Mouse (Mus musculus): ENCODE data around the gene Hif3a.

Gene Hif3a

DNA sequence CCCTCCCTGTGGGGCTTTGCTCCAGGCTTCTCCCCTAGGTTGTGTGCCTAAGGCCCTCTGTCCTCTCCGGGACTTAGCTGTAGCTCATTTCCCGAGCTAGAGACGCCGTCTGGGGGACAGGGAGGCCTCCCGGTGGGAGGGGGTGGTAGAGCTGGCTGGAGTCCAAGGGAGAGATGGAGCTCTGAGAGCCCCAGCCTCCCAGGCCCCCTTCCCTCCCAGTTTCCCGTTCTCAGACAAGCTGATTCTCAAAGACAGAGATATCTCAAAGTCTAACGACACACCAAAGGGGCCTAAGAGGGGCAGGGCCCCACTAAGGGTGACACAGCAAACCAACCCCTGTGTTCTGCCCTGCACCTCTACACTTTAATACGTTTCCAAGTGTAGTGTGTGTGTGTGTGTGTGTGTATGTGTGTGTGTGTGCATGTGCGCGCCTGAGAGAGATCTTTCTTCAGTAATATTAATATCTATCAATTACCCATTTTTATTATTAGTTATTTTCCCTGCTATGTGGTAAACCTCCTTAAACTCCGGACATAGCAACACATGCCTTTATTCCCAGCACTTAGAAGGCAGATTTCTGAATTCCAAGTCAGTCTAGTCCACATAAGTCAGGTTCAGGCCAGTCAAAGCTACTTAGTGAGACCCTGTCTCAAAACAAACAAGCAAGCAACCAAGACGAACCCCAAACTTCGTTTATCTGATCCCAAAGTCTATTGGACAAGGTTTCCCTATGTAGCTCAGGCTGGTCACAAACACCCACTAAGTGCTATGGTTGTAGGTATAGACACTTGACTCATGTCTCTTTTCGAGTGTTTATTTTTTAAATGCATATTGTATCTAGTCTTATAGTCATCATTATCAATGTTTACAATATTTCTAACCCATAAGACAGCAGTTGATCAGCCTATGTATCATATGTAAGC lies 5.4 kb downstream of the Hif3a start:
- in situ Hi-C loops (cut with MboI) = loop anchor here (10.0 kb wide), 1 partner anchor 122 kb away; no protein-coding TSS in a partner anchor

GRCm38 (mm10) chr7:17056081-17056581 lies 6.1 kb downstream of the Hif3a start:
- in situ Hi-C loops (cut with MboI) = loop anchor here (10.0 kb wide), 1 partner anchor 121 kb away; no protein-coding TSS in a partner anchor

DNA sequence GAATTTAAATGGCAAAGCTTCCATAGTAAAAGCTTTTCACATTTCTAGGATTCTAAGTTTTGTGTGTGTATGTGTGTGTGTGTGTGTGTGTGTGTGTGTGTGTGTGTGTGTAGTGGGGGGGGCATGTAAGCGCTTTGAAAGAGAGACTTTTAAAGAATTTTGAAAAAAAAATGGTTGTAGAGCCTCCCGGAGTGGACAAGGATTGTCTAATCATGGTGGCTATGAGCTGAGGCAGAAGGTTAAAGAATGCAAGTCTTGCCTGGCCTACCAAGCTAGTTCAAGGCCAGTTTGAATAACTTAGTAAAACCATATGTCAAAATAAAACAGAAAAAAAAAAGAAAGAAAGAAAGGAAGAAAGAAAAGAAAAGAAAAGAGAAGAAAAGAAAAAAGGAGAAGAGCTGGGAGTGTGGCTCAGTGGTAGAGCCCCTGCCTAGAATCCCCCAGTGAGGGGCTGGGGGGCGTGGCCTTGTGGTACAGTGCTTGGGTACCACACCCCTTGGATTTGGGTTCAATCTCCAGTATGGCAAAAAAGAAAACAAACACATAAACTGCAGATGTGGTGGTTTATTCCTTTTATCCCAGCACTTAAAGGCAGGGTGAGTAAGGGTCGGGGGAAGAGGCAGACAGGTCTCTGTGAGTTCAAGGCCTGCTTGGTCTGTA lies 6.8 kb downstream of the Hif3a start:
- in situ Hi-C loops (cut with MboI) = loop anchor here (10.0 kb wide), 1 partner anchor 121 kb away; no protein-coding TSS in a partner anchor

DNA sequence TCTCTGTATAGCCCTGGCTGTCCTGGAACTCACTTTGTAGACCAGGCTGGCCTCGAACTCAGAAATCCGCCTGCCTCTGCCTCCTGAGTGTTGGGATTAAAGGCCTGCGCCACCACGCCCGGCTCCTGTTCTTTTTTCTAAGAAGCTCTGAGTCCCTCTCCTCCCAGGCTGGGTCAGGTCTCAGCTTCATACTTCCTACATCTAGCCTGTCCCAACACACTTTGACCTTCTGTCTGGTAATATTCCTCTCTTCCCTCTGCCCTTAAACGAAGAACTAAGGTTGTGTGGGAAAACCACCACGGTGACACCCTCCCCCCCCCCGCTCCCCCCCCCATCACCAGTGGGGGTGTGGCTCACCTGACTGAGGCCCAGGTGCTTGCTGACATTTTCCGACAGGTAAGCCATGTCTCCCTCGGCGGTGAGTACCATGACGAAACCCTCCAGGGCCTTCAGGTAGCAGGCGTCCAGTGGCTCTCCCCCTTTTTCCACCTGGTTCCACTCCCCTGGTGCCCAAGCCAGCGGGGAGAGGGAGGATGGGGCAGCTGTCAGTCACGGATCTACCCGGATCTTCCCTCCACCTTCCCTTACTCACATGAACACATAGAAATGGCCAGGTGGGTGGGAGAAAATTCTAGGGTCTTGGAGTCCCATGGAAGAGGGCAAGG lies 7.8 kb downstream of the Hif3a start:
- in situ Hi-C loops (cut with MboI) = loop anchor here (10.0 kb wide), 1 partner anchor 120 kb away; no protein-coding TSS in a partner anchor

DNA sequence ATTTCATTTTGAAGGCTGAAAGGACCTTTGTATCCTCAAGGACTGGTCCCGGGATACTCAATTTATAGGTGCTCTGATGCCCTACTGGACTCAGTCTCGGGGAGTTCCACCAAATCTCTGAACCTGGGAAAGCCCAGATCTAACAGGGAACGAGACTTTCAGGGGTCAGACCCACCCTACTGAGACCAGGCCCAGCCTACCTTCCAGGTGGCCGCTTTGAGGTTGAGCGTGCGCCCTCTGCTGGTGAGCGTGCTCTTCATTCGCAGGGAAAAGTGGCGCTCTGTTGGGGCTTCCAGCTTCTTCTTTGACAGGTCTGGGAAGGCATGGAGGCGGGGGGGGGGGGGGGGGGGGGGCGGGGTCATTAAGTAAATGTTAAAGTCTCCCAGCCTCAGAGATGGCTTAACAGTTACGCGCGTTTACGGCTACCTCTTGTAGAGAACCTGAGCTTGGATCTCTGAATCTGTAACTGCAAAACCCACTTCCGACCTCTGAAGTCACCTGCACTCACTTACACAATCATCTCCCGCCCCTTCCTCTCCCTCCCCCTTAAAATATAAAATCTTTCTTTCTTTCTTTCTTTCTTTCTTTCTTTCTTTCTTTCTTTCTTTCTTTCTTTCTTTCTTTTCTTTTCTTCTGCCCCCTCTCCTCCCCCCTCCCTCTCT lies 11.2 kb downstream of the Hif3a start:
- in situ Hi-C loops (cut with MboI) = loop anchor here (10.0 kb wide), 1 partner anchor 116 kb away; no protein-coding TSS in a partner anchor

DNA sequence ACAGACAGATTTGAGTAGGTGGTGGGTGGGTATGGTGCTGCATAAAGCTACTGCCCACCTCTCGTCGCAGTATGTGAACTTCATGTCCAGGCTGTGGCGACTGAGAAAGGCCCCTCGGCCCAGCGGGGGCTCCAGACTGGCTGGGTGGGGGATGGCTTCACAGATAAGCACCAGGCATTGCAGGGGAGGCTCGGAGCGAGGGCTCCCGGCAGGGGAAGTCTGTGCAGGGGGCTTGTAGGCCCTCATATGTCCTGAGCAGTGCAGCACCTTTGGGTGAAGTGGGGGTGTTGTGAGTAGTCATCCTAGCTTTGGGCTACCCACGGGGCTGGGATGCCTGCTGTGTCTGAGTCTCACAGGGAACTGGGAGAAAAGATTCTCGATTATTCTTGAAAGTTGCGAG lies 11.7 kb downstream of the Hif3a start:
- in situ Hi-C loops (cut with MboI) = loop anchor here (10.0 kb wide), 1 partner anchor 116 kb away; no protein-coding TSS in a partner anchor

GRCm38 (mm10) chr7:17048431-17049190 lies 13.6 kb downstream of the Hif3a start:
- in situ Hi-C loops (cut with MboI) = loop anchor here (10.0 kb wide), 1 partner anchor 64 kb away; the partner anchor contains the start of gene Gm42372

- in situ Hi-C loops (cut with MboI) = loop anchor here (10.0 kb wide), 1 partner anchor 62 kb away; the partner anchor contains the start of gene Gm42372
Measured at GRCm38 (mm10) chr7:17047041-17047682, 15.1 kb downstream of the Hif3a start.

- in situ Hi-C loops (cut with MboI) = loop anchor here (10.0 kb wide), 1 partner anchor 61 kb away; the partner anchor contains the start of gene Gm42372
Measured at GRCm38 (mm10) chr7:17045743-17046142, 16.5 kb downstream of the Hif3a start.

DNA sequence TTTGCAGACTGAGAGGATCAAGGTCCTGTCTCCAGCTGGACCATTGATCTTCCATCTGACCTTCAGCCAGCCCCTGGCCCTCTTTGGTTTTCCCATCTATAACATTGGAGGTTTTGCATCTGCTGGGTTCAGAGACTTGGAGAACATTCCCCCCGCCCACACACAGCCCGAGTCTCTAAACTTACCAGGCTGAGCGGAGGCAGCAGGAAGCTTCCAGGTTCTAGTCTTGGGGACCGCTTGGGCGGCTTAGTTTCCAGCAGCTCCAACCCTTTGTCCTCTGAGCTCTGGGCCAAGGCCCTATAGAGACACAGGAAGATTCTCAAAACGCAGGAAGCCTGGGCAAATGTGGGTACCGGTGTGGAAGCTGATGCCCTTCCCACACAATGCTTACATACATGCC lies 22.9 kb downstream of the Hif3a start:
- in situ Hi-C loops (cut with MboI) = no loop called here

GRCm38 (mm10) chr7:17038018-17038695 lies 24.1 kb downstream of the Hif3a start:
- in situ Hi-C loops (cut with MboI) = no loop called here

DNA sequence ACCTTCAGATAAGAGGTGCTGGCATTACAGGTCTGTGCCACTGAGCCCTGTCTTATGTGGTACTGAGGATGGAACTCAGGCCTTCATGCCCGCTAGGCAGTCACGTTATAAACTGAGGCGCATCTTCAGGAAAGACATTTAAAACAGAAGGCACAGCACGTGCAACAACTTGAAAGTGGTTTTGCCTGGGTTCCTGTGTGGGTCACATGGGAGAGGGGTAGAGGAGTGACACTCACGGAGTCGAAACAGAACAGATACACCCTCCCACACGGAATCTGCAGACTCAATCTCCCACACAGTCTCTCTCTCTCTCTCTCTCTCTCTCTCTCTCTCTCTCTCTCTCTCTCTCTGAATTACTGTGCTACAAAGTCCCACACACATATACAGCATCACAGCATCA lies 32.0 kb downstream of the Hif3a start:
- in situ Hi-C loops (cut with MboI) = no loop called here

DNA sequence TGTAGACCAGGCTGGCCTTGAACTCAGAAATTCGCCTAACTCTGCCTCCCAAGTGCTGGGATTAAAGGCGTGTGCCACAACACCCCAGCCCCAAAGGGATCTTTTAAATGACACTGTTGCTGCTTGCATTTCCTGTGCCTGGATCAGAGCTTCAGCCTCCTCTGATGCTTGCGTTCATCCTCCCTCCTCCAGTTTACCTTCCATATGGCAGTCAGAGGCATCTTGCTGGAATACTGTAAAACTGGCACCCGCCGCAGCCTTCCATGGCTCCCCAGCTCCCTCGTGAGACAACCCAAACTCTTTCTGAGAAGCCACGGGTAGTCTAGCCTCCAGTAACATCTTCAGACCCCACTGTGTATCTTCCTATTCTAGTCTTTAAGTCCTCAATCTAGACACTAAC lies 33.3 kb downstream of the Hif3a start:
- in situ Hi-C loops (cut with MboI) = no loop called here

DNA sequence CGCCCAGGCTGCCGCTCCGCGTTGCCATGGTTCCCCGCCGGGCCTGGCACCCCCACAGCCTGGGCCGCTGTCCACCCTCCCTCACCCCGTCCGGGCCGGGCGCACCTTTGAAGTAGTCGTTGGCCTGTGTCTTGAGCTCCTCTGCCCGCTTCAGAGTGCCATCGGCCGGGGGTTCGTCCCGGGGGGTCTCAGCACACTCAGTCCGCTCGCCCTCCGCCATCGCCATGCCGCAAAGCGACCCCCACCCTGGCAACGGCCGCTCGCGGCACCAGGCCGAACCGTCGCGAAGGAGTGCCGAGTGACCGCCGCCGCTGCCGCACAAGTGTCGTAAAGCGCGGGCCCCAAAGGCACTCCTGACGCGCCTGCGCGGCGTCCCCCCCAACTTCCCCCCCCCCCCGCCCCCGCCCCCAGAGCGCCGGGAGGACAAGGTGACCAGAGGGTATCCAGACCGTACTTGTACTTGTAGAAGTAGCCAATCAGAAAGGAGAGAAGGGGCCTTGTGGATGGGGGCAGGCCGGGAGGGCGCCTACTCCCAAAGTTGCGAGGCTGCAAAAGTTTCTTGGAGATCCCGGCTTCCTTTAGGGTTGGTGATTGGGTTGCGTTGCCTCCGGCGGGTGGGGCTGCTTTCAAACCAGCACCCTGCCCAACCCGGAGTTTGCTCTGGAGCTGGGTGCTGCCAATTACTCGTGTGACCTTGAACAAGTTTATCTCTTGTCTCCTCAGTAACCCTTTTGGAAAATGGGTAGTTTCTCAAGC lies 34.5 kb downstream of the Hif3a start, which contains the start of gene Ppp5c:
Gene Ppp5c (minus strand): TSS at position 337 of the 756 bp plus-strand sequence.
- in situ Hi-C loops (cut with MboI) = no loop called here

GRCm38 (mm10) chr7:17026710-17027587 lies 35.3 kb downstream of the Hif3a start:
- in situ Hi-C loops (cut with MboI) = no loop called here

DNA sequence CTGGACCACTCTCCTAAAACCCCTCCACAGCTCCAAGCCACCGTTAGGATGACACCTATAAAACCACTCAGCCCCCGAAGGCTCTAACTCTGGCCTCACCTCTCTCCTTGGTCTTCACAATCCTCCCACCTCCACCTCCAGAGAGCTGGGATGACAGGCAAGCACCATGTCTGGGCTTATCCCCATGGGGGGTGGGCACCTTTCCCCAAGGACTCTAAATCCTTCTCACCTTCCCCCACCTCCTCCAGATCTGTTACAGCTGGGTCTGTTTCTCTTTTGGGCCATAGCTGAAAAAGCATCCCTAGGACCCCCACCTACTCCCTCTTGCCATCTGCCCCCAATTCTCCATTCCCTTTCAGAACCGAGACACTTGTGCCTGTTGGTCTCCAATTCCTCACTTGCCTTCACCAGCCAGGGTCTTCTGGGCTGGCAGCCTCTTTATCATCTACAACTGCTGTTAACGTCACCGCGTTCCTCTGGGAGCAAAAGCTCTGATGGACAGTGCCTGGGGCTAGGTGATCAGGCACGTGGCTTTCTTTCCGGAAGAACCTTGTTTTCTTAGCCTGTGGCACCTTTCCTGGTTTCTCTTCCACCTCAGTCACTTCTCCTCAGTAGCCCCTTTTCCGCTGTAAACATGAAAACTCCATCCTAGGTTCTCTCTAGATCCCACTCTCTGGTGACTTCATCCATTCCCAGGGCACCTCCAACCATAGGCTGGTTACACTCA lies 36.2 kb downstream of the Hif3a start:
- in situ Hi-C loops (cut with MboI) = no loop called here

GRCm38 (mm10) chr7:17025505-17025894 lies 36.7 kb downstream of the Hif3a start:
- in situ Hi-C loops (cut with MboI) = no loop called here

All from mature B cell (primary cell).